Mouse (Mus musculus) G1E (cell line): Measurements from ENCODE around the gene Gucd1. TPM values are rescaled to one million over a fixed set of nuclear protein-coding genes. Genes with fewer than 3 reads are reported as not detected.

Experiments
- ATAC-seq: 2 replicates; pipeline ENCODE4 v1.8.0; 2016; ENCODE audit warnings: mild to moderate bottlenecking; ENCODE audit not compliant: insufficient number of reproducible peaks, poor library complexity, low FRiP score, severe bottlenecking; ENCODE audit errors: extremely low read depth
- DNase-seq: peaks from one replicate; pipeline ENCODE4 v3.0.0; 2012; ENCODE audit warnings: low spot score
- H3K27me3 ChIP-seq: 2 replicates; pipeline ENCODE4 v1.6.1; 2012; ENCODE audit warnings: mild to moderate bottlenecking, low read length, inconsistent platforms; ENCODE audit not compliant: insufficient read depth
- H3K36me3 ChIP-seq: replicated peaks from 2 replicates; pipeline ENCODE3; 2012; ENCODE audit warnings: mild to moderate bottlenecking, inconsistent platforms
- H3K4me1 ChIP-seq: 2 replicates; pipeline ENCODE4 v1.6.1; 2012; ENCODE audit warnings: low read depth, low read length, inconsistent platforms, mixed read lengths; ENCODE audit not compliant: insufficient read depth
- H3K4me3 ChIP-seq: 2 replicates; pipeline ENCODE4 v1.5.1; 2012; ENCODE audit warnings: low read depth, mild to moderate bottlenecking, inconsistent platforms, low read length, moderate library complexity, mixed read lengths
- H3K9me3 ChIP-seq: replicated peaks from 2 replicates; pipeline ENCODE4 v1.6.1; 2012; ENCODE audit warnings: inconsistent platforms
- CTCF ChIP-seq: IDR thresholded peaks from 2 replicates; pipeline ENCODE4 v1.5.1; 2012; ENCODE audit warnings: low read depth, low read length, inconsistent platforms, mixed read lengths
- GATA1 ChIP-seq: IDR thresholded peaks from 2 replicates; pipeline ENCODE4 v1.6.1; 2012; ENCODE audit warnings: borderline replicate concordance, low read length, inconsistent platforms, mixed read lengths
- GATA2 ChIP-seq: IDR thresholded peaks from 2 replicates; pipeline ENCODE4 v1.6.1; 2012; ENCODE audit warnings: low read depth, low read length, inconsistent platforms, borderline replicate concordance
- POLR2AphosphoS5 ChIP-seq: IDR thresholded peaks from 2 replicates; pipeline ENCODE4 v1.6.1; 2012; ENCODE audit warnings: low read depth, low read length, inconsistent platforms; ENCODE audit not compliant: insufficient replicate concordance
- TAL1 ChIP-seq: conservative IDR thresholded peaks from 2 replicates; pipeline ENCODE4 v1.6.1; 2012; ENCODE audit warnings: low read depth, low read length, inconsistent platforms, mixed read lengths
- polyA plus RNA-seq: library from polyadenylated mRNA; stranded (reverse); fragments of >175 nt; gene quantifications from 2 replicates; pipeline ENCODE4 v1.2.3, GENCODE M21; 2012
- total RNA-seq, 2 experiments: library from RNA; stranded (forward) in 1 of 2; stranded (reverse) in 1 of 2; fragments of 200-1000 nt in 1 of 2; fragments of >200 nt in 1 of 2; fragmentation: Nextera tagmentation in 1 of 2; gene quantifications; 2 replicates each; pipeline ENCODE4 v1.2.3; 2014 to 2017

Gene Gucd1
- total and polyA plus RNA-seq, 3 experiments: 15.8 to 41.7 (median 26.1) TPM

GRCm38 (mm10) chr10:75555557-75555956 lies 37.8 kb upstream of the Gucd1 start:
- peaks cover 4% of the 10 kb centered on the region; the same call in 1 of the 2 replicates for H3K4me1 ChIP-seq
- no peaks in the 10 kb centered on the region for H3K36me3 ChIP-seq
- TF ChIP-seq CTCF (no peak), GATA2 (no peak), TAL1 (no peak), POLR2AphosphoS5 (no peak), GATA1 (no peak)
- peaks cover 54% of the 10 kb centered on the region for H3K27me3 ChIP-seq
- DNase-seq (no peak), ATAC-seq (no peak)
- no peaks in the 10 kb centered on the region for H3K9me3 ChIP-seq
- H3K4me3 ChIP-seq: no peak overlapping the region

GRCm38 (mm10) chr10:75554090-75554489 lies 36.3 kb upstream of the Gucd1 start:
- TF ChIP-seq POLR2AphosphoS5 (no peak), GATA1 (no peak)
- no peaks in the 10 kb centered on the region for H3K36me3 ChIP-seq
- H3K4me3 ChIP-seq: no peak overlapping the region
- ATAC-seq (no peak), DNase-seq (no peak)
- H3K4me1 ChIP-seq: peaks cover 4% of the 10 kb centered on the region; the same call in 1 of the 2 replicates
- H3K9me3 ChIP-seq: no peaks in the 10 kb centered on the region
- peaks cover 39% of the 10 kb centered on the region for H3K27me3 ChIP-seq

GRCm38 (mm10) chr10:75552701-75553450 lies 35.1 kb upstream of the Gucd1 start:
- ATAC-seq (no peak), DNase-seq (no peak)
- peaks cover 4% of the 10 kb centered on the region; the same call in 1 of the 2 replicates for H3K4me1 ChIP-seq

GRCm38 (mm10) chr10:75552106-75552505 lies 34.3 kb upstream of the Gucd1 start:
- no peak for ATAC-seq
- Histone ChIP-seq H3K4me3 (no peak overlapping the region), H3K9me3 (no peaks in the 10 kb centered on the region), H3K27me3 (peaks cover 36% of the 10 kb centered on the region), H3K36me3 (no peaks in the 10 kb centered on the region), H3K4me1 (peaks cover 4% of the 10 kb centered on the region; the same call in 1 of the 2 replicates)
- TF ChIP-seq GATA2 (no peak), CTCF (no peak), TAL1 (no peak), GATA1 (no peak), POLR2AphosphoS5 (no peak)
- DNase-seq: no peak

More at GRCm38 (mm10) chr10:75552701-75553450, 35.1 kb upstream of the Gucd1 start:
- peaks cover 38% of the 10 kb centered on the region for H3K27me3 ChIP-seq
- H3K9me3 ChIP-seq: no peaks in the 10 kb centered on the region
- TF ChIP-seq GATA1: no peak
- TF ChIP-seq POLR2AphosphoS5: no peak
- no peak for TF ChIP-seq GATA2
- TF ChIP-seq TAL1: no peak
- TF ChIP-seq CTCF: no peak
- H3K4me3 ChIP-seq: no peak overlapping the region
- H3K36me3 ChIP-seq: no peaks in the 10 kb centered on the region

GRCm38 (mm10) chr10:75551175-75551574 lies 33.4 kb upstream of the Gucd1 start:
- no peak overlapping the region for H3K4me3 ChIP-seq
- H3K36me3 ChIP-seq: no peaks in the 10 kb centered on the region
- TF ChIP-seq POLR2AphosphoS5: no peak
- TF ChIP-seq CTCF: no peak
- no peak for TF ChIP-seq GATA2
- no peak for TF ChIP-seq GATA1
- TF ChIP-seq TAL1: no peak
- ATAC-seq: peak; percentile 70
- no peak for DNase-seq
- H3K9me3 ChIP-seq: no peaks in the 10 kb centered on the region
- H3K27me3 ChIP-seq: peaks cover 27% of the 10 kb centered on the region
- peaks cover 4% of the 10 kb centered on the region; the same call in 1 of the 2 replicates for H3K4me1 ChIP-seq

- Histone ChIP-seq H3K27me3 (peaks cover 22% of the 10 kb centered on the region), H3K4me3 (no peak overlapping the region), H3K4me1 (peaks cover 4% of the 10 kb centered on the region; the same call in 1 of the 2 replicates), H3K9me3 (no peaks in the 10 kb centered on the region), H3K36me3 (no peaks in the 10 kb centered on the region)
- DNase-seq: no peak
- ATAC-seq: no peak
- TF ChIP-seq TAL1: no peak
- no peak for TF ChIP-seq CTCF
- no peak for TF ChIP-seq POLR2AphosphoS5
- TF ChIP-seq GATA1: no peak
- TF ChIP-seq GATA2: no peak
Observed at GRCm38 (mm10) chr10:75549886-75550285, 32.1 kb upstream of the Gucd1 start.

GRCm38 (mm10) chr10:75548486-75548885 lies 30.7 kb upstream of the Gucd1 start:
- DNase-seq: no peak
- no peaks in the 10 kb centered on the region for H3K36me3 ChIP-seq
- TF ChIP-seq GATA1 (no peak), POLR2AphosphoS5 (no peak), CTCF (no peak), TAL1 (no peak), GATA2 (no peak)
- no peak overlapping the region for H3K4me3 ChIP-seq
- H3K9me3 ChIP-seq: no peaks in the 10 kb centered on the region
- no peak for ATAC-seq
- no peaks in the 10 kb centered on the region for H3K4me1 ChIP-seq
- peaks cover 16% of the 10 kb centered on the region for H3K27me3 ChIP-seq
